Mouse (Mus musculus) hematopoietic stem cell, adult 5-6 weeks (primary cell): ENCODE measurements around the gene Ago4. TPM values are rescaled to one million over a fixed set of nuclear protein-coding genes. Genes with fewer than 3 reads are reported as not detected.
"Not testable (repeated sequence)": the region's sequence is repeated elsewhere in the genome, so short reads cannot be mapped to it uniquely, and the experiment has no call there.

Experiments
- ATAC-seq, 2 experiments: fragments of 125-278 bp in 1 of 2; replicated peaks in 1 of 2; 2 replicates each; pipeline ENCODE4 v1.8.0; 2016 to 2017; ENCODE audit warnings: inconsistent platforms in 2 of 2, mild to moderate bottlenecking in 2 of 2, moderate number of reproducible peaks in 2 of 2, low read depth in 1 of 2, moderate TSS enrichment in 1 of 2; ENCODE audit not compliant: low FRiP score in 2 of 2, poor library complexity in 2 of 2, severe bottlenecking in 2 of 2, insufficient read depth in 1 of 2, low TSS enrichment in 1 of 2
- total RNA-seq: library from RNA; stranded (forward); fragments of 172-1452, 232-1000 nt; gene quantifications from 2 replicates; pipeline ENCODE4 v1.2.3, GENCODE M21; 2017

Gene Ago4
- total RNA-seq, 1 experiment from 2014 or later = 6.3 TPM

DNA sequence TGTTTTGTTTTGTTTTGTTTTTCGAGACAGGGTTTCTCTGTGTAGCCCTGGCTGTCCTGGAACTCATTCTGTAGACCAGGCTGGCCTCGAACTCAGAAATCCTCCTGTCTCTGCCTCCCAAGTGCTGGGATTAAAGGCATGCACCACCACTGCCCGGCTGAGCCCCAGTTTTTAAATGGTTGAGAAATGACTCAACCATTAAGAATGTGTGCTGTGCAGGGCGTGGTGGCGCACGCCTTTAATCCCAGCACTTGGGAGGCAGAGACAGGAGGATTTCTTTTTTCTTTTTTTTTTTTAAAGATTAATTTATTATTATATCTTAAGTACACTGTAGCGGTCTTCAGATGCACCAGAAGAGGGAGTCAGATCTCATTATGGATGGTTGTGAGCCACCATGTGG is 2.4 kb upstream of the Ago4 start:
- not testable (repeated sequence) for ATAC-seq

DNA sequence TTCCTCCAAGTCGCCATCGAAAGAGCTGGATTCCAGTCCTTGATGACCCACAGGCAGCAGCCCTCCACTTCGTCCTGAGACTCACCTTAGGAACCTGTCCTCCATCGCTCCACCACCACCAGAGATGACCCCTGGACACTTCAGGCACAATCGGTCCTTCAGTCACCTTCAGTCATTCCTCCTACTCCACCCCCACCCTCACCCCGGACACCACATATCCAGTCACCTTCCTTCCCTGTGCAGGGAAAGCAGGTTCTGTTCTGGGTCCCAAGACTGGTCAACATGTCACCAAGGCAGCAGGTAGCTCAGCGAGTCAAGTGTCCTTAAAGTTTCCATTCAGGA is 428 bp upstream of the Ago4 start:
- ATAC-seq = no peak

GRCm38 (mm10) chr4:126532292-126532691 is 980 bp downstream of the Ago4 start:
- ATAC-seq = no peak

DNA sequence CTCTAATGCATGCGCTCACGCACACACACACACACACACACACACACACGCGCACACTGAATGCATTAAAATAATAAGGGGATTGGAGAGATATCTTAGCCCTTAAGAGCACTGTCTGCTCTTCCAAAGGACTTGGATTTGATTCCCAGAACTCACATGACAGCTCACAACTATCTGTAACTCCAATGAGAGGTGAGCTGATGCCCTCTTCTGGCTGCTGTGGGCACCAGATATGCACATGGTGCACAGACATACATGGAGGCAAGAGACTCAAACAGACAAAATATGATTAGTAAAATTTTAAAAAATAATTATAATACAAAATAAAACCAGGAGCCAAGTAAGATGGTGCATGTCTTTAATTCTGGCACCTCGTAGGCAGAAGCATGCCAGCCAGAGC is 6.4 kb downstream of the Ago4 start:
- ATAC-seq = no peak

- no peak for ATAC-seq
Measured at GRCm38 (mm10) chr4:126526164-126526563, 7.1 kb downstream of the Ago4 start.

GRCm38 (mm10) chr4:126512308-126513066 is 20.8 kb downstream of the Ago4 start:
- no peak for ATAC-seq

DNA sequence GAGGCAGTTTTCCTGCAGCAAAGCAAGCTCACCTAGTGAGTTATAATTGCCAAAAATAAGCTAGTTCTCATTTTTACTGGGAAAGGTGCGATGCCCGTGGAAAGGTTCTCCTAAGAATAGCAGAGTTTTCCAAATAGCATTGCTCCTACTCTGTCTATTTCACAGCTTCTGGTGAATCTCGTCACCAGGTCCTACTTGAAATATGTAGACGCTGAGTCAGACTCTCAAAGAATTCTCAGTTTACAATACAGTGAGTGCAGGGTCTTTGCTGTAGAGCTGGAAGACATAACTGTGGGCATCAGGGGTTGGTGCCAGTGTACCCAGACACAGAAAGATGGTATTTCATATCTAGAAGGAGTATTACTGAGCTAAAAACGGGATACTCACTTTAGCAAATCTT is 22.3 kb downstream of the Ago4 start:
- ATAC-seq = no peak

- ATAC-seq = no peak
Measured at GRCm38 (mm10) chr4:126509072-126509471, 24.2 kb downstream of the Ago4 start.

- no peak for ATAC-seq
Measured at GRCm38 (mm10) chr4:126508110-126508899, 25.0 kb downstream of the Ago4 start.

DNA sequence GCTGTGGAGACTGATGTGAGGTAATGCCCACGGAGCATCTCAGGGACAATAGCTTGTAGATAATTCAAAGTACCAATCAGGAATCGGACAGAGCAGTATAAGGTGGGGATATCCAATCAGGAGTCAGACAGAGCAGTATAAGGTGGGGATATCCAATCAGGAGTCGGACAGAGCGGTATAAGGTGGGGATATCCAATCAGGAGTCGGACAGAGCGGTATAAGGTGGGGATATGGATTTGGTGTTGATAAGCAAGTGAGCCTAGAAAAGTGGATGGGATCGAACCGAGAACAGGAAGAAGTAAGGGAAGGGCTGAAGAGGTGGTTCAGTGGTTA is 30.3 kb downstream of the Ago4 start:
- no peak for ATAC-seq

DNA sequence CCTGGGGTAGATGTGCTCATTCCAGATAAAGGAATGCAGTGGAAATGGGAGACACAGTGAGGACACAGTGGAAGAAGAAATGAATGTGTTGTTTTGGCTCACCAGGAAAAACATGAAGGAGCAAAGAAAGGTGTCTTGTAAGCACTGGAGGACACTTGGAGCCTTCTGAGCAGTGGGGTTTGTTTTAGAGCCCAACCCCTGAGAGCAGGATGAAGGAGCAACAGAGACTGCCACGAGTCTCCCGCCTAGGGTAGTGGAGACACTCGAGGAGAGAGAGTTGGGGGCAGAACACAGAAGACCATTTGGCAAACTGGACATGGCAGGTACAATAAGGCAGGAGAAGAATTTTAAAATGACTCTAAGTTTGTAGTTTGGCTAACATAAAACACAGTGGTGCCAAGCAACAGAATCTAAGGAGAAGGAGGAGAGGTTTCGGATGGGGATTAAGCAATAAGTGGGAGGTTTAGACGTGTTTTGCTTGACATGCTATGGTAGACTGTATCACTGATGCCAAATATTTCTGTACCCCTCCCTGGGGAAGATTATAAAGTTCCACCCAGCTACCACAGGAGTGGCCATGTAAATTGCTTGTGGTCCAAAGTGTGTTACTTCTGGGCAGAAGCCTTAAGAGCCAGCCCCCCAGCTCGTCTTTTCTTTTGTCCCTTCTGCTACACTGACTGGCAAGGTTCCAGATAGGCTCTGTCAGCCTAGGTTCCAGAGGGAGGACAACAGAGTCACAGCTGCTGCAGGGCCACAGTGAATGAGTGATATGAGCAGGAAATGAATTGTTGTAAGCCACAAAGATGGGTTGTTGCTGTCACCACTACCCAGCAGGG is 30.9 kb downstream of the Ago4 start:
- no peak for ATAC-seq

- no peak for ATAC-seq
Measured at GRCm38 (mm10) chr4:126498601-126499000, 34.7 kb downstream of the Ago4 start.

DNA sequence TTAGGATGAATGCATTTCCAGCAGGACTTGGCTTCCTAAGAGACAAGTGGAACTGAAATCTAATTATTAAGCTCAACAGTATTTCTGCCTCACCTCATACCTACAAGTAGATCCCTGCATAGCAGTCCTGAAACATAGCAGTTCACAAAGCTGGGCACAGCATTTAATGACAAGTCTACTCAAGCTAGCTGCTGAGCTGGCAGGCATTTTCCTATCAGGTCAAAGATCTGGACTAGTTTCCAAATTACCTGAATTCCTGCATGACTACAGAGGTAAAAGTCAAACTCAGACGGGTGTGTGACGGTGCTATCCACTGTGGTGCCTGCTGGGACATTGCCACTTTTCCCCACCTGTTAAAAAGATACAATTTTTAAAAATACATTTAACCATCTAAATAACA is 36.3 kb downstream of the Ago4 start:
- ATAC-seq = no peak

DNA sequence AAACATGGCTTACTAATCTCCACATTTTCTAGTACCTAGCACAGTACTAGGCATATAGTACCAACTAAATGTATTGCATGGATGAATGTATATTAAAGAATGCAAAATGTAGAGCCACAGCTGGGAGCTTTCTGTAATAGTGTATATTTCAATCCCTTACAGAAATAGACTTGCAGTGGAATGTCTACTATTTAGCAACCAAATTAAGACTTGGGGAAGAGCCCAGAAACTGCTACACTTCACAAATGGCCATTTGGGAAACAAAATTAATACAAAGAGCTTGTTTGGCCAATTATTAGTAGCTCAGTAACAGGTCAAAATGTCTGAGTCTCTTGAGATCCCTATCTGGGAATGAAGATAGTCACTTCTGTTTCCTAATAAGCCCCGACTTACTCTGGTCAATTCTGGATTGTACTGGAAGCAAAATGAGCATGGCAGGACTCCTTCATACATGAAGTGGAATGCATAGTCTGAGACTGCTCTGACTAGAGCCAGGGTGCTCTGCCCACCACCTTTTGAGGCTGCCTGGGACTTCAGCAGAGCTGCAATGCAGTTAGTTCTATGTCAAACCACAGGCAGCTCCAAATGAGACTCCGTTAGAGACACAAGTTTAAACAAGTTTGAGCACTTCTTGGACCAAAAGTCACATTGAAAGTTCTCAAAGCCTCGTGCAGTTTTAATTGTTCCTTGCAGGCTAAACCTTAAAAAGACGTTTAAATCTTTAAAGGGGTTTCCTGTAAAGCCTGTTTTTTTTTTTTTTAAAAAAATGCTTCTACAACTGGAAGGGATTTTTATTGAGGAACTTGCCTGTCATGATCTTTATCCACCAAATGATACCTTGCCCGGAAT is 37.1 kb downstream of the Ago4 start:
- ATAC-seq = no peak

- no peak for ATAC-seq
Measured at GRCm38 (mm10) chr4:126495453-126495852, 37.8 kb downstream of the Ago4 start.

DNA sequence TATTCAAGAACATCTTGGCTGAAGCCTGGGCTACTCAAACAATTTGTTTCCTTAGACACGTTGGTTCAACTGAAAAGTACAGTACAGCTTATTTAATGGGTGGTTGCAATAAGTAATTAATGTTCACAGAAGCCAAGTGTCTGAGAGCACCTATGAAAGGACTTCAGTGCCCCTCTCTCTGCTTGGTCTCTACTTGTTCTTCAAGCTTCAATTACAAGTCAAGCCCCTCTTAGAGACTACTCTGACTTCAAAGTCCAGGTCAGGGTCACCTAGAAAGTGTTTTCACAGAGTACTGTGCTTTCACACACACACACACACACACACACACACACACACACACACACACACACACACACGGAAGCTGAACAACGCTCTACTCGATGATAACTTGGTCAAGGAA is 39.9 kb downstream of the Ago4 start:
- ATAC-seq = no peak

DNA sequence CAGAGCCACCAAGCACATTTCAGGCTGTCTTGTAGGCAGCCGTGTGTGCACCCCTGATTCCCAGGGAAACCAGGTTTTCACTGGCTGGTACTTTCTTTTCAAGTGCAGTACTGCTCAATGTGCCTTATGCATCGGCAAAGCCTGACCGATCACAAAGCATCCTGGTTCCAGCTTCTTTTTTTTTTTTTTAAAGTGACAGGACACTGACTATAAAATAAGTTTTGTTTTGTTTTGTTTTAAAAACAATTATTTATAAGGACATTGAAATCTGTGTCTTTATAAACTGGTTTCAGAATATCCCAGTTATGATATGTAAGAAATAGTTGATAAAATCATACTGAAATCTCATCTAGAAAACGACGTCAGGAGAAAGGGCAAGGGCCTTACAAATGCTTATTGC is 41.3 kb downstream of the Ago4 start:
- ATAC-seq = no peak
